Mouse (Mus musculus) cortical plate, adult 2 months (tissue): ENCODE data around the gene Epb41. TPM values are rescaled to one million over a fixed set of nuclear protein-coding genes. Genes with fewer than 3 reads are reported as not detected.

Source experiments
- H3K27ac ChIP-seq: fragments of 200-500 bp; 2 replicates; pipeline ENCODE4 v1.5.1; 2012; ENCODE audit warnings: low read length, control low read depth, inconsistent platforms; ENCODE audit not compliant: insufficient read depth
- H3K4me1 ChIP-seq: fragments of 200-500 bp; 2 replicates; pipeline ENCODE4 v1.6.1; 2011; ENCODE audit warnings: low read length; ENCODE audit not compliant: control insufficient read depth, insufficient read depth
- H3K4me3 ChIP-seq: fragments of 200-500 bp; 2 replicates; pipeline ENCODE4 v1.5.1; 2011; ENCODE audit warnings: mild to moderate bottlenecking, low read length, control low read depth; ENCODE audit not compliant: insufficient read depth
- CTCF ChIP-seq: fragments of 200-500 bp; IDR thresholded peaks from 2 replicates; pipeline ENCODE4 v1.5.1; 2011; ENCODE audit warnings: mild to moderate bottlenecking, control low read depth, low read length; ENCODE audit not compliant: insufficient read depth; ENCODE audit errors: extremely low read depth
- POLR2A ChIP-seq: fragments of 200-500 bp; IDR thresholded peaks from 2 replicates; pipeline ENCODE4 v1.6.1; 2011; ENCODE audit warnings: mild to moderate bottlenecking, low read length, control low read depth; ENCODE audit not compliant: insufficient read depth; ENCODE audit errors: extremely low read depth
- polyA plus RNA-seq: library from polyadenylated mRNA; depleted of rRNA; stranded (reverse); fragments of >200 nt; gene quantifications from 2 replicates; pipeline ENCODE4 v1.2.3, GENCODE M21; 2012

Gene Epb41
- polyA plus RNA-seq, 1 experiment = 37.8 TPM

DNA sequence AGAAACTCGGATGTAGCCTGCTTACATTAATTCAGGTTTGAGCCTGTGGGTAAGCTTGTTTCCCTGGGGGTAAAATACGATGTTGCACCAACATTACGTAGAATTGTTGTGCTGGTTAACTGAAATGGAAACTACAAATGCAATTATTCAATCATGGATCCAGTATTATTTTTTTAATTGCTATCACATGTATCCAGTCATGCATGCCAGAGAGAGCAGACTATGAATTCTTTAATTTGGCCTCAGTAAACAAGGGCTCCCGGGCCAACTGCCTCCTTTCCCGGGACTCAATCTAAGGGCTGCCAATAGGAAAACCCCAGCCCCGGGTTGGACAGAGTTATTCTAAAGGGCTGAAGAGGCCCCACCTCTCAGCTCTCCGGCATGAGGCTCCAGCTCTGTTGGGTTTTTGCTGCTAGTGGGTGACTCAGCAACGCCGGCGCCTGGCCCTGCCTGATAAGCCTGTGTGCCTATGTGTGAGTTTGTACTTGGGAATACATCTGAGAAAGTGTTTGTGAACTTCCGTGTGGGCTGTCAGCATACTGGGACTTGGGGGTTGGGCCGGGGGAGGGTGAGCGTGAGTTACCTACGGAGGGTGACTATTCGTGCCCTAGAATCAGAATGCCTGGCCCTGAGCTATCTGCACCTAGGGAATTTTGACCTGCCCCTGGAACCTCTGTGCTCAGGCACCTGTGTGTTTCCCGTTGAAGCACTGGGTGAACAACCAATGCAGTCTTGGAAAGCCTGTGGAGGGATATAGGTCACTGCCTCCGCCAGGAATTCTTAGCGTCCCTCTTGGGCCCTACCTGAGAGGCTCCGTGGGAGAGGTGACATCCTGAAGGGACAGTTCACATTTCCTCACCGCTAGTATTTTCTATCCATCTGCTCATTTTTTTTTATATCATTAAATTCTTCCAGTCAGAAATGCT, 1.6 kb upstream of the Epb41 start:
- peak overlapping the region; percentile 24; the same call in 1 of the 2 replicates for H3K27ac ChIP-seq

DNA sequence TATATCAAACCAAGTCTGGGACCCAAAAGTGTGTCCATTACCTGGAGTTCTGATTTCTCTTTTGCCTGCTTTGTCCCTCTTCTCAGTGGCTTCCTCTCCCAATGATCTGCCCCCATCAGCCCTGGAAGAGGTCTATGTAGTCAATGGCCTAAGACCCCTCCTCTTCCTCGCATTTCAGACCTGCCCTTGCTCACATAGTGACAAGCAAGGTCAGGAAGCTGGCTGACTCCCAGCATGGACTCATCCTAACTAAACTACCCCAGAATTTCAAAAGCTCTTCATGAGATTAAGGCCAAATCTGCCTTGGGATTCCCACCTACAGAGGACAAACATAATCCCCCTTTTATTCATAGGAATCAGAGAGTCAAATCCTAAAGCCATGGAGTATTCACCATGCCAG, 675 bp upstream of the Epb41 start:
- peak overlapping the region; percentile 59; the same call in 1 of the 2 replicates for H3K4me3 ChIP-seq
- TF ChIP-seq CTCF (no peak), POLR2A (no peak)
- H3K27ac ChIP-seq = no peak overlapping the region

More for the DNA sequence above, 1.6 kb upstream of the Epb41 start:
- H3K4me3 ChIP-seq = no peak overlapping the region
- H3K4me1 ChIP-seq = peaks cover 3% of the 10 kb centered on the region
- TF ChIP-seq POLR2A = no peak
- no peak for TF ChIP-seq CTCF

DNA sequence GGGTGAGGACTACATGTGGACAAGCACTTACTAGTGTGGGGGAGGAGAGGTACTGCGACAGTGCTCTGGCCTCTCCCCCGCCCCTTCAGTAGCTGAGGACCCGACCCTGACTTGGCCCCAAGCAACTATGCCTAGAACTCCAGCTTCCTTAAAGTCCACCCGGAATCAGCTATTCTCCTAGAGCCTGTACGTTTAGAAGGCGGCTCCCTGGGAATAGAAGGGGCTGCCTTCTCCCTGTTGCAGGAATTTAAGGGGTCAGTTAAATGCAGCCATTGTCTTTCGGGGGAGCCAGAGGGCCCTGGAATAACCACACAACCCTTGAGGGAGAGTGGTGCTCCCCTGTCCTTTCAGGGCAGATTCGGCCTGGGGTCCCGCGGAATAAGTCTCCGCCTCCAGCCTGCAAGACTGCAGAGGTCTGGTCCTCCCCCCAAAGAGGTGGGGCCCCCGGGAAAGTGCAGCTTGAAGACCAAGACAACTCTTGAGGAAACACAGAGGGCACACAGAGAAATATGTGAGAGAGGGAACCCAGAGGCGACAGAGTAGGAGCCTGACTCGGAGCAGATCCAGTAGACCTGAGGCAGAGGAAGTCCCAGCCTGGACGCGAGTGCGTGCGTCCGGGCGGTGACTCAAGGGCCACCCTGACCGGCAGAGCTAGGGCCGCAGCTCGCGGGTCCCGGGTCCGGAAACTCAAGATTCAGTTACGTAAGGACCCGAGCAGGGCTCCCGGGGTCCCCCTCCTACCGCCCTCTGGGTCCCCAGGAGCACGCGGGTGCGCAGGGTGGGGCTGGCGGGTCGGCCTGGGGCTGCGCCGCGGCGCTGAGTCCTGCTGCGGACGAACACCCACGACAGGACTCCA, 816 bp downstream of the Epb41 start, which contains the start of gene Gm10300:
Gene Gm10300, plus strand, starts transcription at position 621 of the 856 bp plus-strand sequence.
- H3K27ac ChIP-seq = no peak within 1 kb of the TSS
- peak within 1 kb of the TSS; percentile 59 for H3K4me3 ChIP-seq
- TF ChIP-seq CTCF = no peak
- no peak for TF ChIP-seq POLR2A
- peaks cover 3% of the 10 kb centered on the region for H3K4me1 ChIP-seq

More for the DNA sequence above, 675 bp upstream of the Epb41 start:
- H3K4me1 ChIP-seq = peaks cover 3% of the 10 kb centered on the region

DNA sequence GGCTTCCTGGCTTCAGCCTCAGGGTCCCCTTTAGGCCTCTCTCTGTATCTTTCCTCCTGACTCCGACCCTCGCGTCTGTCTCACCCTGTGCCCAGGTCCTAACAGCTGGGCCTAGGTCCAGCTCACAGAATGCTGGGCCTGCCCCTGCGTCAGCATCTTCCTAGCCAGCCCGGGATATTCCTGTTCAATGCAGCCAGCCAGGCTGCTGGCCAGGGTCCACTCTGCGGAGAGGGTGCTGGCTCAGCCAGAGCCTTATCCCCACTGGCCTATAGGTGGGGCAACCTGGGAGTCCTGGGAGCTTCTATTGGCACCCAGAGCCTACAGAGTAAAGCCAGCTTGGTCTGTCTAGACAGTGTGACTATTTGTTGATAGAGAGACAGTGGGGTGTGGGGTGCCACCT, 2.2 kb downstream of the Epb41 start:
- Histone ChIP-seq H3K4me3 (no peak overlapping the region), H3K27ac (no peak overlapping the region), H3K4me1 (peaks cover 3% of the 10 kb centered on the region)
- TF ChIP-seq CTCF = no peak
- no peak for TF ChIP-seq POLR2A

DNA sequence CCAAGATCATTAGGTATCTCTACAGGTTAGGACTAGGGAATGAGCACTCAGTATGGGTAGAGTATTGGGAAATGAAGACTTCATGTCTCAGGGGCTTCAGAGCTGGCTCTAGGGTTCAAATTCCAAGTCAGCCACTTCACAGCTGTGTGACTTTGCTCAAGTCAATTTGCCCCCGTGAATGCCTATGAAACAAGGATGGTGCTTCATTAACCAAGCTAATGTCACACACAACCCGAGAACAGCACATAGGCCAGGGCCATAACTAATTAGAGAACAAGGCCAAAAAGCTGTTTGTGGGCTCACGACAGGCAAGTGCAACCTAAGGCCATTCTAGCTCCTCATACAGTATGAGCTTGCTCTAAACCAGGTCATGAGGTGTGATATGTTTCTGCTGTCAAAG, 3.0 kb downstream of the Epb41 start:
- Histone ChIP-seq H3K4me3 (no peak overlapping the region), H3K27ac (no peak overlapping the region), H3K4me1 (peaks cover 3% of the 10 kb centered on the region)
- TF ChIP-seq CTCF (no peak), POLR2A (no peak)

DNA sequence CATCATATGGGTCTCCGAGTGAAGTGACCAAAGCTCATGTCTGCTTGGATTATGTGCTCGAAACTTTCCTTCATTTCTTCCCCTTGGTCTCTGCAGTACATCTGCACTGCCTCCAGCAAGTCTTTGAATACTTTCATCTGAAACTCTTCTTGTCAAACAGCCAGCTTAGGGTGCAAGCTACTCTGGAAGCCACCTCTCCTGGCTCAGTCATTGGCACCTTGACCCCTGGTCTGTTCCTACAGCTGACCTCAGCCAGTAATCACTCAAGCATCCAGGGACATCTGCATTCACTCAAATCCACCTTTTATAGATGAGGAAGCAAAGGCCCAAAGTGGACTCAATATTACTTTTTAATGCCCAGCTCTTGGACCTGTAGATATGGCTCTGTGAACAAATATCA, 3.4 kb downstream of the Epb41 start:
- no peak overlapping the region for H3K4me3 ChIP-seq
- H3K4me1 ChIP-seq = no peaks in the 10 kb centered on the region; the same call in 1 of the 2 replicates
- no peak overlapping the region for H3K27ac ChIP-seq
- TF ChIP-seq POLR2A (no peak), CTCF (no peak)

DNA sequence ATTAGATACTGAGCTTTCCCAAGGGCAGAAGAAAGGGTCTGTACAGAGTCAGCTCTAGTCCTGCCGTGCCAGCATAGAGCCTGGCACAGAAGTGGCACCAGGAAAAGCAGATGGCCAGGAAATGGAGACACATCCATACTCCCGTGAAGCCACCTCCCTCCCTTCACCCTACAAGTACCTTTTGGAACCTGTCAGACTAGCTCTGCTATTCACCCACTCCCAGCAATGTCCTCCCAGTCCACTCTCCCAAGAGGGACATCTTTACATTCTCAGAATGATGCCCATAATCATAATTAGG, 7.2 kb downstream of the Epb41 start:
- TF ChIP-seq POLR2A (no peak), CTCF (no peak)
- no peak overlapping the region for H3K4me3 ChIP-seq
- no peak overlapping the region for H3K27ac ChIP-seq
- no peaks in the 10 kb centered on the region; the same call in 1 of the 2 replicates for H3K4me1 ChIP-seq

DNA sequence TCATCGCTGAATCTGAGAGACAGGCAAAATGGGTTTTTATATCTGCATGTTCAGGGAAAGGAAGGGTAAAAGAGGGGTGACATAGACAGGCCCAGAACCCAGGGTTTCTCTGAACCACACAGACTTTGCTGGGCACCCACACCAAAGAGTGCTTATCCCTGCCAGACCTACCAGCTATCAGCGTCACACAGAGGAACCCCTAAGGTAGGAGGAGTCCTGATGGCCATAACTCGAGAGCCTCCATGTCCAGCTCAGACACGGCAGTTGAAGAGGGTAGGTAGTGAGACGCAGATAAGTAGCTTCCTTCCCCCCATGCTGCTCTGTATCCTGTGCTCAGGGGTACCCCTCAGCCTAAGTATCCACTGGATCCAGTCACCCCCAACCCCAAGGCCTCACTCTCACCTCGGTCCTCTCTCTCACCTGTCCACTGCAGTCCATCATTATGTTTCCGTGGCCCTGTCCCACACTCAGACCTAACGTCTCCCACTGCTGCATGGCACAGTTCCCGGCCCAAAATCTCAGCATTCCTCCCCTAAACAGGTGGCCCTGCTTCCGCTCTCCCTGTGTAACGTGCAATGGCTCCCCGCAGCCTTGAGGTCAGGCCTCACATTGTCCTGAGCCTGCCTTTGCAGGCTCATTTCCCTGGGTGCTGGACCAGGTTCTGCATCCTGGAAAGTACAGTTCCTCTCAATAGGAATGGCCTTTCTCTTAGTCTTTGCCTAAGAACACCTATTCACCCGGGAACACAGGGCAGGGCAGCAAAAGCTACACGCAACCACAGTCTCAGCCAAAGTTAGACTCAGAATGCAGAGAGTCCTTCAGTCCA, 7.8 kb downstream of the Epb41 start:
- Histone ChIP-seq H3K4me1 (no peaks in the 10 kb centered on the region), H3K27ac (no peak overlapping the region), H3K4me3 (no peak overlapping the region)
- TF ChIP-seq POLR2A = no peak
- no peak for TF ChIP-seq CTCF

DNA sequence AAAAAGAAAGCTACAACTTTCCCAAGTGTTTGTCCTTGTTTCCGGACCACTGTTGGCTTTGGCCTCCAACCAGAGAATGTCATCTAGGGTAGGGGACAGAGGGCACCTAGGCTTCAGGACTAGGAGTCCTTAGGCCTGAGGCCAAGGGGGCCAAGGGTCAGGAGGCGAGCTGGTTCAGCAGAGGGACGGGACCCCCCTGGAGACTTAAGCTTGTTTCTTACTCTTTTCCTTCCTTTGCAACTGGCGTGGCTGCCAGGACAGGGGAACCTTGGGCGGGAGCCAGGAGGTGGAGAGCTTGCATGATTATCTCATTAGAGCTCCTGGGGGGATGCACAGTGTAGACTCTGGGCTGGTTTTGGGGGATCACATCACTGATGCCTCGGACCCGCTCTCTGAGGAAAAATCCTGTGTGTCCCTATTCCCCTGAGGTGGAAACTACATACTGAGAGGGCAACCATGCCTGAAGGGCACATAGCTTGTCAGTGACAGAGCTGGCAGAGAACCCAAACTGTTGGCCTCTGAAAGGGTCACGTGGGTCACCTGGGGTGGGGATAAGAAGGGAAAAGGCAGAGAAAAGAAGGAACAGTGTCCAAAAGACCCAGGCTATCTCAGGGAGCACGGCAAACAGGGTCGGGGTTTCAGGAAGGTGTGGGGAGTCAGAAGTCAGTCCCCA, 8.9 kb downstream of the Epb41 start:
- H3K4me1 ChIP-seq = no peaks in the 10 kb centered on the region
- TF ChIP-seq CTCF = no peak
- TF ChIP-seq POLR2A = no peak
- no peak overlapping the region for H3K4me3 ChIP-seq
- H3K27ac ChIP-seq = no peak overlapping the region
